Comparison of ENCODE assay signal across 22 mouse cellular contexts in the genomic region with DNA sequence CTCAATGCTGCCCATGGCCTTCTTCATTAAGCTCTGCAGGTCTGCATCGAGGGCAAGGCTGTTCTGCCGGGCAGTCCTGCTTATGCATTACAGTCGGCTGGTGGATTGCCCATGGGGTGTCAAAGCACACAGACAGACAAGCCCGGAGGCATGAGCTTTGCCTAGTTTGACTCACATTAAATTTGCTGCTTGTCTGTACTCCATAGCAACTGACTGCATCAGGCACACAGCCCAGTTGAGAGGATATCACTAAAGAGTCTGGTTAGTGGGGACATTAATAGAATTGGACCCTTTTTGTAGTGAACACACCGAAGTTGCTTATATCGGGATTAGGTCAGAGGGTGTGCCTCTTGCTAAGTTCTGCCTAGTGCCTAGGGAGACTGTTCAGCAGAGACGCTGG.
"Had no signal": no experiment of that assay in that cellular context is flagged by ENCODE, and none has a peak within 500 bp of the region (broad histone marks: within the 10 kb centered on the region; RNA-seq: fewer than 3 reads in every experiment).

No protein-coding gene starts in this region.

- H3K9ac ChIP-seq: kidney, embryonic 15.5 days; limb, embryonic 12.5 days; limb, embryonic 15.5 days; liver, embryonic 14.5 days; liver, postnatal 0 days; lung, embryonic 14.5 days; neural tube, embryonic 12.5 days; neural tube, embryonic 15.5 days had no signal

- H3K27me3 ChIP-seq: kidney, embryonic 15.5 days; limb, embryonic 12.5 days; limb, embryonic 15.5 days; neural tube, embryonic 12.5 days; neural tube, embryonic 15.5 days had no signal

- H3K4me2 ChIP-seq: kidney, embryonic 15.5 days; limb, embryonic 12.5 days; limb, embryonic 15.5 days; liver, embryonic 11.5 days; lung, embryonic 14.5 days; neural tube, embryonic 12.5 days; neural tube, embryonic 15.5 days had no signal

- H3K27ac ChIP-seq: kidney, embryonic 15.5 days; limb, embryonic 12.5 days; limb, embryonic 15.5 days; liver, embryonic 14.5 days; macrophage; neural tube, embryonic 12.5 days; neural tube, embryonic 15.5 days; stomach, postnatal 0 days had no signal

- H3K9me3 ChIP-seq: kidney, embryonic 15.5 days; limb, embryonic 12.5 days; limb, embryonic 15.5 days; neural tube, embryonic 12.5 days; neural tube, embryonic 15.5 days had no signal

- H3K4me3 ChIP-seq: kidney, embryonic 15.5 days; limb, embryonic 12.5 days; limb, embryonic 15.5 days; neural tube, embryonic 12.5 days; neural tube, embryonic 15.5 days had no signal

- DNase-seq: kidney, adult 2 months; kidney, postnatal 10 days; kidney, postnatal 36 days; liver, postnatal 0 days; lung, embryonic 14.5 days; right cerebral cortex, adult 18-20 months; right cerebral cortex, postnatal 14 days; right cerebral cortex, postnatal 4 days; thymus, adult 2 months; thymus, postnatal 14 days; thymus, postnatal 4 days had no signal

- H3K36me3 ChIP-seq: kidney, embryonic 15.5 days; limb, embryonic 12.5 days; limb, embryonic 15.5 days; neural tube, embryonic 12.5 days; neural tube, embryonic 15.5 days had no signal

- ATAC-seq: intestine, postnatal 0 days; liver, postnatal 0 days; lung, postnatal 0 days had no signal

- H3K4me1 ChIP-seq: kidney, embryonic 15.5 days; limb, embryonic 15.5 days; neural tube, embryonic 12.5 days had no signal
